Mouse (Mus musculus) C2C12 (cell line): ENCODE measurements around the gene Smc3.

Experiments used
- CTCF ChIP-seq: IDR thresholded peaks from one replicate; pipeline ENCODE4 v1.5.1; 2011; ENCODE audit not compliant: control insufficient read depth, insufficient read depth, insufficient read length
- MAX ChIP-seq: IDR thresholded peaks from one replicate; pipeline ENCODE4 v1.6.1; 2011; ENCODE audit warnings: mild to moderate bottlenecking, control low read depth
- MYOD1 ChIP-seq: IDR thresholded peaks from one replicate; pipeline ENCODE4 v1.6.1; 2011; ENCODE audit warnings: low read depth; ENCODE audit not compliant: control insufficient read depth, insufficient read length
- MYOG ChIP-seq: IDR thresholded peaks from one replicate; pipeline ENCODE4 v1.6.1; 2011; ENCODE audit not compliant: control insufficient read depth, insufficient read length; ENCODE audit errors: extremely low read depth
- USF1 ChIP-seq: IDR thresholded peaks from one replicate; pipeline ENCODE4 v1.6.1; 2011; ENCODE audit warnings: low read depth, mild to moderate bottlenecking, control low read depth, moderate library complexity

DNA sequence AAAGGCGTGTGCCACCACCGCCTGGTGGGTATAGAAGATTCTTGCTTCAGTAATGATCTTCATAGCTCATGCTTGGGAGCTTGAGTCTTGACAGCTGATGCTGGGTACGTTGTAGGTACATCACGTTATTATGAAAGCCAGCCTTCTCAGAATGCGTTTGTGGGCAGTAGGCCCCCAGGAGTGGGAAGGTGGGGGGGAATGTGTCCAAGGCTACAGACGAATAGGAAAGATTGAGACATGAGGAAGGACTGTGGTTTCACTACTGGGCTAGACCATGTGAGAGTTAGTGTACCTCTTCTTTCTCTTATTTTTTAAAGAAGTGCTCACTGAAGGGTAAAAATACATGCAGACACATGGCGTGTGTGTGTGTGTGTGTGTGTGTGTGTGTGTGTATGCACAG is 68.6 kb downstream of the Smc3 start:
- TF ChIP-seq CTCF = no peak
- no peak for TF ChIP-seq MAX
- no peak for TF ChIP-seq MYOD1
- no peak for TF ChIP-seq USF1
- TF ChIP-seq MYOG = no peak
